Mouse (Mus musculus) liver, adult 10 weeks (tissue): ENCODE results near the gene Olfr370. TPM values are rescaled to one million over a fixed set of nuclear protein-coding genes. Genes with fewer than 3 reads are reported as not detected.

Experiments used
- polyA plus RNA-seq: library from polyadenylated mRNA; stranded (reverse); fragments of 350-450 nt; fragmentation: Illumina TruSeq; extraction: RNeasy Lipid Tissue Mini Kit (QIAGEN cat#74804); gene quantifications from one replicate; pipeline ENCODE4 v1.2.3, GENCODE M21; 2014; ENCODE audit warnings: low read depth, low replicate concordance

Gene Olfr370
- not detected for polyA plus RNA-seq

GRCm38 (mm10) chr8:83535736-83536135 lies at the start of gene Olfr370:
Olfr370 (plus strand) TSS chr8:83535780.

GRCm38 (mm10) chr8:83566469-83567395 lies 31.2 kb downstream of the Olfr370 start, which contains the start of gene Ndufb7:
Ndufb7 (plus strand) TSS chr8:83566671.

Other genes with a start within 250 kb of the Olfr370 start
- gene Ucp1, start 245.4 kb upstream of the Olfr370 start, polyA plus RNA-seq: not detected
- gene Elmod2, start 203.3 kb upstream of the Olfr370 start, polyA plus RNA-seq: 24.2 TPM
- gene Mgat4d, start 187.3 kb upstream of the Olfr370 start, polyA plus RNA-seq: not detected
- gene Clgn, start 145.9 kb upstream of the Olfr370 start, polyA plus RNA-seq: 0.26 TPM
- 62.8 TPM for gene Scoc, start 77.4 kb upstream of the Olfr370 start, polyA plus RNA-seq
- 0.37 TPM for gene Ndufb7, start 30.9 kb downstream of the Olfr370 start, polyA plus RNA-seq
- gene Tecr, start 72.2 kb downstream of the Olfr370 start, polyA plus RNA-seq: 74.9 TPM
- gene Dnajb1, start 72.4 kb downstream of the Olfr370 start, polyA plus RNA-seq: 5.4 TPM
- gene Gipc1, start 116.9 kb downstream of the Olfr370 start, polyA plus RNA-seq: not detected
- gene Ptger1, start 130.9 kb downstream of the Olfr370 start, polyA plus RNA-seq: not detected
- 2.8 TPM for gene Pkn1, start 163.4 kb downstream of the Olfr370 start, polyA plus RNA-seq
- gene Ddx39, start 179.4 kb downstream of the Olfr370 start, polyA plus RNA-seq: 3.0 TPM
- gene Adgre5, start 205.5 kb downstream of the Olfr370 start, polyA plus RNA-seq: 3.3 TPM